Mouse (Mus musculus) hindbrain, embryonic 14.5 days (tissue): ENCODE data around the gene Serp2. TPM values are rescaled to one million over a fixed set of nuclear protein-coding genes. Genes with fewer than 3 reads are reported as not detected.

Experiments used
- ATAC-seq: fragments of 200-750 bp; cut with Nextera tagmentation; 2 replicates; pipeline ENCODE4 v1.8.0; 2017; ENCODE audit warnings: moderate number of reproducible peaks, mild to moderate bottlenecking, moderate TSS enrichment, moderate library complexity; ENCODE audit not compliant: low FRiP score
- DNase-seq: peaks from one replicate; pipeline ENCODE4 v3.0.0-alpha.2; 2015; ENCODE audit warnings: low spot score
- H3K27ac ChIP-seq: fragments of 300-500 bp; sonication (generic); 2 replicates; pipeline ENCODE4 v1.5.1; 2014; ENCODE audit warnings: mild to moderate bottlenecking, moderate library complexity
- H3K27me3 ChIP-seq: fragments of 300-500 bp; sonication (generic); 2 replicates; pipeline ENCODE4 v1.6.1; 2014; ENCODE audit warnings: mild to moderate bottlenecking, low read length, mixed read lengths; ENCODE audit not compliant: control insufficient read depth, insufficient read depth
- H3K36me3 ChIP-seq: fragments of 300-500 bp; sonication (generic); replicated peaks from 2 replicates; pipeline ENCODE4 v1.6.1; 2014; ENCODE audit not compliant: control insufficient read depth, insufficient read depth
- H3K4me1 ChIP-seq: fragments of 300-500 bp; sonication (generic); replicated peaks from 2 replicates; pipeline ENCODE4 v1.6.1; 2014; ENCODE audit warnings: antibody characterized with exemption, low read length, mixed read lengths; ENCODE audit not compliant: control insufficient read depth, insufficient read depth
- H3K4me2 ChIP-seq: fragments of 300-500 bp; sonication (generic); replicated peaks from 2 replicates; pipeline ENCODE4 v1.6.1; 2014; ENCODE audit warnings: mild to moderate bottlenecking, moderate library complexity
- H3K4me3 ChIP-seq: fragments of 300-500 bp; sonication (generic); replicated peaks from 2 replicates; pipeline ENCODE4 v1.5.1; 2014; ENCODE audit warnings: mild to moderate bottlenecking, low read length
- H3K9ac ChIP-seq: fragments of 300-500 bp; sonication (generic); 2 replicates; pipeline ENCODE4 v1.6.1; 2014
- H3K9me3 ChIP-seq: fragments of 300-500 bp; sonication (generic); 2 replicates; pipeline ENCODE4 v1.6.1; 2016; ENCODE audit warnings: low read length; ENCODE audit not compliant: control insufficient read depth
- WGBS: fragments of 180-500 bp; shearing (Covaris S2); extraction: QIAGEN DNeasy Blood & Tissue Kit; methylation state at CpG from one replicate; pipeline ENCODE4 v1.1.7; 2014; 5-methylcytosine and 5-hydroxymethylcytosine counted together
- polyA plus RNA-seq: library from polyadenylated mRNA; unstranded; fragments of >200 nt; fragmentation: Nextera tagmentation; extraction: Ambion mirVana; gene quantifications from 2 replicates; pipeline ENCODE4 v1.2.1, GENCODE M21; 2014

The Serp2 gene
- polyA plus RNA-seq, 1 experiment from 2014 or later, result 217 TPM

GRCm38 (mm10) chr14:76594351-76594885, 37.7 kb upstream of the Serp2 start:
- no peak for ATAC-seq
- Histone ChIP-seq H3K9me3 (no peaks in the 10 kb centered on the region), H3K36me3 (no peaks in the 10 kb centered on the region), H3K4me3 (no peak overlapping the region), H3K4me1 (peaks cover 10% of the 10 kb centered on the region; the same call in 1 of the 2 replicates), H3K4me2 (no peak overlapping the region), H3K27me3 (no peaks in the 10 kb centered on the region), H3K9ac (no peak overlapping the region), H3K27ac (no peak overlapping the region)
- DNase-seq, result no peak
- WGBS, result 86% methylated on average over 6 of the region's 6 CpGs

- Histone ChIP-seq H3K9me3 (no peaks in the 10 kb centered on the region), H3K4me1 (peaks cover 5% of the 10 kb centered on the region; the same call in 1 of the 2 replicates), H3K9ac (no peak overlapping the region), H3K27me3 (no peaks in the 10 kb centered on the region), H3K4me2 (no peak overlapping the region), H3K4me3 (no peak overlapping the region), H3K27ac (no peak overlapping the region), H3K36me3 (no peaks in the 10 kb centered on the region)
- ATAC-seq (no peak), DNase-seq (no peak)
- 96% methylated on average over 15 of the region's 15 CpGs for WGBS
Observed at GRCm38 (mm10) chr14:76593630-76594193, 37.0 kb upstream of the Serp2 start.

- H3K4me3 ChIP-seq, result no peak overlapping the region
- no peak overlapping the region for H3K9ac ChIP-seq
- H3K9me3 ChIP-seq, result no peaks in the 10 kb centered on the region
- no peaks in the 10 kb centered on the region for H3K36me3 ChIP-seq
- H3K27ac ChIP-seq, result no peak overlapping the region
- H3K4me2 ChIP-seq, result no peak overlapping the region
- H3K27me3 ChIP-seq, result no peaks in the 10 kb centered on the region
- no peak for DNase-seq
- ATAC-seq, result no peak
- no peaks in the 10 kb centered on the region for H3K4me1 ChIP-seq
- 91% methylated on average over 12 of the region's 12 CpGs for WGBS
Observed at GRCm38 (mm10) chr14:76592721-76593120, 36.0 kb upstream of the Serp2 start.

GRCm38 (mm10) chr14:76592090-76592489, 35.4 kb upstream of the Serp2 start:
- DNase-seq, result no peak
- Histone ChIP-seq H3K9ac (no peak overlapping the region), H3K4me3 (no peak overlapping the region), H3K4me2 (no peak overlapping the region), H3K27ac (no peak overlapping the region), H3K4me1 (no peaks in the 10 kb centered on the region), H3K36me3 (no peaks in the 10 kb centered on the region), H3K9me3 (no peaks in the 10 kb centered on the region), H3K27me3 (no peaks in the 10 kb centered on the region)
- 95% methylated on average over 6 of the region's 6 CpGs for WGBS
- no peak for ATAC-seq

GRCm38 (mm10) chr14:76590134-76590533, 33.4 kb upstream of the Serp2 start:
- Histone ChIP-seq H3K27me3 (no peaks in the 10 kb centered on the region), H3K4me2 (no peak overlapping the region), H3K4me1 (no peaks in the 10 kb centered on the region), H3K9ac (no peak overlapping the region), H3K27ac (no peak overlapping the region), H3K9me3 (no peaks in the 10 kb centered on the region), H3K36me3 (no peaks in the 10 kb centered on the region), H3K4me3 (no peak overlapping the region)
- ATAC-seq (no peak), DNase-seq (no peak)
- 82% methylated on average over 7 of the region's 7 CpGs for WGBS

- Histone ChIP-seq H3K9ac (no peak overlapping the region), H3K9me3 (no peaks in the 10 kb centered on the region), H3K27me3 (no peaks in the 10 kb centered on the region), H3K4me2 (no peak overlapping the region), H3K4me1 (no peaks in the 10 kb centered on the region), H3K36me3 (no peaks in the 10 kb centered on the region), H3K27ac (no peak overlapping the region), H3K4me3 (no peak overlapping the region)
- WGBS, result 72% methylated on average over 1 of the region's 1 CpGs
- ATAC-seq (no peak), DNase-seq (no peak)
Observed at GRCm38 (mm10) chr14:76589671-76590070, 33.0 kb upstream of the Serp2 start.

GRCm38 (mm10) chr14:76585831-76586405, 29.2 kb upstream of the Serp2 start:
- Histone ChIP-seq H3K9ac (no peak overlapping the region), H3K9me3 (no peaks in the 10 kb centered on the region), H3K27ac (no peak overlapping the region), H3K4me3 (no peak overlapping the region), H3K27me3 (no peaks in the 10 kb centered on the region), H3K4me2 (no peak overlapping the region), H3K4me1 (no peaks in the 10 kb centered on the region), H3K36me3 (no peaks in the 10 kb centered on the region)
- 54% methylated on average over 13 of the region's 13 CpGs for WGBS
- DNase-seq, result no peak
- ATAC-seq, result no peak

GRCm38 (mm10) chr14:76583985-76584384, 27.3 kb upstream of the Serp2 start:
- H3K9me3 ChIP-seq, result no peaks in the 10 kb centered on the region
- no peaks in the 10 kb centered on the region for H3K4me1 ChIP-seq
- ATAC-seq (no peak), DNase-seq (no peak)
- no peaks in the 10 kb centered on the region for H3K27me3 ChIP-seq
- no peak overlapping the region for H3K4me3 ChIP-seq
- H3K4me2 ChIP-seq, result no peak overlapping the region
- no peak overlapping the region for H3K27ac ChIP-seq
- H3K9ac ChIP-seq, result no peak overlapping the region
- WGBS, result 93% methylated on average over 7 of the region's 7 CpGs
- no peaks in the 10 kb centered on the region for H3K36me3 ChIP-seq

- WGBS, result 90% methylated on average over 6 of the region's 6 CpGs
Observed at GRCm38 (mm10) chr14:76581974-76582922, 25.6 kb upstream of the Serp2 start.

More at GRCm38 (mm10) chr14:76581974-76582922, 25.6 kb upstream of the Serp2 start:
- Histone ChIP-seq H3K9me3 (no peaks in the 10 kb centered on the region), H3K4me3 (no peak overlapping the region), H3K27me3 (no peaks in the 10 kb centered on the region), H3K9ac (no peak overlapping the region), H3K4me1 (no peaks in the 10 kb centered on the region), H3K4me2 (no peak overlapping the region), H3K27ac (no peak overlapping the region), H3K36me3 (no peaks in the 10 kb centered on the region)
- DNase-seq, result no peak
- ATAC-seq, result no peak
